Mouse (Mus musculus) hindbrain, embryonic 11.5 days (tissue): ENCODE measurements around the gene Fscn3. TPM values are rescaled to one million over a fixed set of nuclear protein-coding genes. Genes with fewer than 3 reads are reported as not detected.
A peak's percentile ranks its signal among the peaks of the same experiment; 100 is the strongest.

Experiments
- ATAC-seq: fragments of 200-750 bp; cut with Nextera tagmentation; 2 replicates; pipeline ENCODE4 v1.8.0; 2017; ENCODE audit warnings: mild to moderate bottlenecking, moderate TSS enrichment, moderate library complexity; ENCODE audit not compliant: low FRiP score
- DNase-seq: peaks from one replicate; pipeline ENCODE4 v3.0.0-alpha.2; 2015; ENCODE audit warnings: low spot score
- H3K27ac ChIP-seq: fragments of 300-500 bp; sonication (generic); 2 replicates; pipeline ENCODE4 v1.5.1; 2014; ENCODE audit warnings: mild to moderate bottlenecking, low read depth, low read length
- H3K27me3 ChIP-seq: fragments of 300-500 bp; sonication (generic); 2 replicates; pipeline ENCODE4 v1.6.1; 2014; ENCODE audit warnings: mild to moderate bottlenecking, low read length, moderate library complexity, mixed read lengths; ENCODE audit not compliant: control insufficient read depth, insufficient read depth
- H3K36me3 ChIP-seq: fragments of 300-500 bp; sonication (generic); 2 replicates; pipeline ENCODE4 v1.6.1; 2014; ENCODE audit warnings: mild to moderate bottlenecking, low read length, moderate library complexity, mixed read lengths; ENCODE audit not compliant: control insufficient read depth, insufficient read depth
- H3K4me1 ChIP-seq: fragments of 300-500 bp; sonication (generic); replicated peaks from 2 replicates; pipeline ENCODE4 v1.6.1; 2014; ENCODE audit warnings: low read length, mixed read lengths; ENCODE audit not compliant: control insufficient read depth, insufficient read depth
- H3K4me2 ChIP-seq: fragments of 300-500 bp; sonication (generic); replicated peaks from 2 replicates; pipeline ENCODE4 v1.6.1; 2014; ENCODE audit warnings: mild to moderate bottlenecking, low read depth, low read length
- H3K4me3 ChIP-seq: fragments of 300-500 bp; sonication (generic); 2 replicates; pipeline ENCODE4 v1.5.1; 2014; ENCODE audit warnings: low read depth, low read length
- H3K9ac ChIP-seq: fragments of 300-500 bp; sonication (generic); 2 replicates; pipeline ENCODE4 v1.6.1; 2014; ENCODE audit warnings: low read depth, low read length
- H3K9me3 ChIP-seq: fragments of 300-500 bp; sonication (generic); 2 replicates; pipeline ENCODE4 v1.6.1; 2016; ENCODE audit warnings: low read length; ENCODE audit not compliant: control insufficient read depth
- WGBS: fragments of 180-500 bp; shearing (Covaris S2); extraction: QIAGEN DNeasy Blood & Tissue Kit; methylation state at CpG from one replicate; pipeline ENCODE4 v1.1.7; 2014; 5-methylcytosine and 5-hydroxymethylcytosine counted together
- polyA plus RNA-seq: library from polyadenylated mRNA; unstranded; fragments of >200 nt; fragmentation: Nextera tagmentation; extraction: Ambion mirVana; gene quantifications from 2 replicates; pipeline ENCODE4 v1.2.1, GENCODE M21; 2014

Fscn3 gene
- polyA plus RNA-seq, 1 experiment from 2014 or later = not detected

DNA sequence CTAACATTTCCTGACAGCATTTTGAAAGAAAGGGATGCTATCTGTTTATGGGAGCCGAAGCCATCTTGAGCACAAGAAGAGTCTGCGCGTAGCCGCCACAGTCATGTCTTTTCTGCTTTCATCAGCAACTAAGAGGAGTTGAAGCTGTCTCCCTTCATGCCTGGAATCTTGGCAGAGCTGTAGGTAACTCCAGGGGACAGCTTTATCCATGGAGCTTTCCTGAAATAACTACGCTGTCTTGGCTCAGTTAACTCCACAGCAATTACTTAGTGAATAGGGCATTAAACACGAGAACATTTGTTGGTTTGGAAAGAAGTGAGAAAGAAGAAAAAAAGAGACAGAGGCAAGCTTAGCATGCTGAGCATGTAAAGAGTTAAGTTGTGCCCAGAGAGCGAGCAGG lies 20.3 kb downstream of the Fscn3 start:
- H3K4me1 ChIP-seq = no peaks in the 10 kb centered on the region
- no peak overlapping the region for H3K27ac ChIP-seq
- no peak overlapping the region for H3K9ac ChIP-seq
- ATAC-seq = no peak
- WGBS = 84% methylated on average over 7 of the region's 7 CpGs
- H3K36me3 ChIP-seq = no peaks in the 10 kb centered on the region
- H3K27me3 ChIP-seq = peaks cover 11% of the 10 kb centered on the region
- DNase-seq = no peak
- H3K9me3 ChIP-seq = no peaks in the 10 kb centered on the region
- H3K4me2 ChIP-seq = no peak overlapping the region
- H3K4me3 ChIP-seq = no peak overlapping the region

DNA sequence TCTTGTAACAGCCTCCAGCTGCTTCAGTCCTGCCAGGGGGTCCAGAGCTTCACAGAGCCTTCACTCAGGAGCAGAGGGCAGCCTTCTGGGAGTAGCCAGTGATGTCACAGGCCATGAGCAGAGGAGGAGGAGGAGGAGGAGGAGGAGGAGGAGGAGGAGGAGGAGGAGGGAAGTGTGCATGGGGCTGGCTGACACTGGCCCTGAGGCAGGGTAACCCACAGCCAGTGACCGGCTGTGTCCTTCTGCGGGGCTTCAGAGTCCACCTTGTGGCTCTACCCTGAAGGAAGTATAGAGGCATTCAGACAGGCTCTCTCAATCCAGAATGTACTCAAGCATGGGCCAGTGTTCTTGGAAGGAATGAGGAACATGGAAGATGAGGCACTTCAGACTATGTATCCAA lies 21.7 kb downstream of the Fscn3 start, which contains the start of gene Pax4:
Gene Pax4, minus strand, starts transcription at position 101 of the 400 bp plus-strand sequence.
- ATAC-seq = no peak
- Histone ChIP-seq H3K9ac (no peak within 1 kb of the TSS), H3K4me3 (no peak within 1 kb of the TSS), H3K4me2 (no peak within 1 kb of the TSS), H3K4me1 (no peaks in the 10 kb centered on the region), H3K27me3 (peaks cover 11% of the 10 kb centered on the region), H3K36me3 (no peaks in the 10 kb centered on the region), H3K9me3 (no peaks in the 10 kb centered on the region), H3K27ac (no peak within 1 kb of the TSS)
- WGBS = 85% methylated on average over 2 of the region's 2 CpGs
- DNase-seq = no peak

GRCm38 (mm10) chr6:28450481-28450880 lies 22.9 kb downstream of the Fscn3 start:
- Histone ChIP-seq H3K36me3 (no peaks in the 10 kb centered on the region), H3K4me2 (no peak overlapping the region), H3K4me1 (no peaks in the 10 kb centered on the region), H3K9me3 (no peaks in the 10 kb centered on the region), H3K9ac (no peak overlapping the region), H3K27ac (no peak overlapping the region), H3K4me3 (no peak overlapping the region), H3K27me3 (peaks cover 11% of the 10 kb centered on the region)
- ATAC-seq (no peak), DNase-seq (peak; percentile 19)
- WGBS = 14% methylated on average over 5 of the region's 5 CpGs

GRCm38 (mm10) chr6:28450977-28451376 lies 23.4 kb downstream of the Fscn3 start:
- ATAC-seq (no peak), DNase-seq (no peak)
- Histone ChIP-seq H3K27me3 (peaks cover 11% of the 10 kb centered on the region), H3K9ac (no peak overlapping the region), H3K4me2 (no peak overlapping the region), H3K4me1 (no peaks in the 10 kb centered on the region), H3K36me3 (no peaks in the 10 kb centered on the region), H3K27ac (no peak overlapping the region), H3K4me3 (no peak overlapping the region), H3K9me3 (no peaks in the 10 kb centered on the region)
- 3% methylated on average over 12 of the region's 12 CpGs for WGBS

DNA sequence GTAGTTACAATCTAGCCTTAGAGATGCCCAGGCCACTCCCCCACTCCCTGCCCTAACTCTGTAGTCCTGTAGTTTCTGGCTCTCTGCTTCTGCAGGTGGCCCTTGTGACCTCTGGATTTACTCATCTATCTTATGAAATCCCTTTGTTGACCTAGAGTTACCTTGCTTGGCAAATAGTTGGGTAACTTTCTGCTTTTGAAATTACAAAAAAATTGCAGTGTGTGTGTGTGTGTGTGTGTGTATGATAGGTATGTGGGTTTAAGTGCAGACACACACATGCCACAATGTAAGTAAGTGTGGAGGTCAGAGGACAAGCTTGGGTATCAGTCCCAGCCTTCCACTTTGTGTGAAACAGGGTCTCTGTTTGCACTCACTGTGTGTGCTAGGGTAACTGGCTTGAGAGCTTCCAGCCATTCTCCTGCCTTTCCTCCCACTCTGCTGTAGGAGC lies 31.7 kb downstream of the Fscn3 start:
- ATAC-seq (no peak), DNase-seq (no peak)
- Histone ChIP-seq H3K27me3 (no peaks in the 10 kb centered on the region), H3K4me3 (no peak overlapping the region), H3K27ac (no peak overlapping the region), H3K4me2 (no peak overlapping the region), H3K36me3 (no peaks in the 10 kb centered on the region), H3K4me1 (no peaks in the 10 kb centered on the region), H3K9me3 (no peaks in the 10 kb centered on the region), H3K9ac (no peak overlapping the region)

DNA sequence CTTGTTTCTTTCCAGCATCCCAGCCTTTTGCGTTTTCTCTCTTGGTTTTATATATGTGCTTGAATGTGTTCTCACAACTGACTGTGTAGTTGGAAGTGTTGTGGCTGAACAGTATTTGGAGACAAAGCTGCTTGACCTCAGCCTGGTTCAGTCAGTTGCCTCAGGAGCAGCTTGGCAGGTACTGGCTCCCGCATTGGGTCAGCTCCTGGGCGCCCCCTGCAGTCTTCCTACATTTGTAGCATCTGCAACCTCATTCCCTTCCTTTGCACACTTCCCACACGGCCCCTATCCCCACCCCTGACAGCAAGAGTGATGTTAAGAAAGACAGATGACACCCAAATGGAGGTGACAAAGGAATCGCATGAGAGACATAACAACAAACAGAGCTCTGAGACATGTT lies 32.9 kb downstream of the Fscn3 start:
- Histone ChIP-seq H3K9ac (no peak overlapping the region), H3K27ac (no peak overlapping the region), H3K27me3 (no peaks in the 10 kb centered on the region), H3K9me3 (no peaks in the 10 kb centered on the region), H3K4me1 (no peaks in the 10 kb centered on the region), H3K4me3 (no peak overlapping the region), H3K4me2 (no peak overlapping the region), H3K36me3 (no peaks in the 10 kb centered on the region)
- ATAC-seq (no peak), DNase-seq (peak; percentile 66)
- WGBS = 8% methylated on average over 5 of the region's 5 CpGs

DNA sequence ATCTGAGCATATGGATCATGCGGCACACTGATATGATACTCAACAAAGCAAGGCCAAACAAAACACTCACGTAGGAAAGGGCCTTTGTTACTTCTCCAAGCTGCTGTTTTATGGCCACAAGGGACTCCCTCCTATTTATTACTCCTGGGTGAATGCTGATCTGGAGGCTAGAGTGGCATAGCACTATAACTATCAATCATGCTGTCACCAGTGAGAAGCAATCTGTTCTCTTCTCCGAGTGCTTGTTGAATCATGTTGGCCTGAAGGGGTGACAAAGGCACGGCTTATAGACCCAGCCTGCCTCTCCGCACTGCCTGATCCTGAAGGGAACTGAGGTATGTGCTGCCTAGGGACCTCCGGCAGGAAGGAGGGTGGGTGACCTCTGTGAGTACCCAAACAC lies 37.0 kb downstream of the Fscn3 start:
- DNase-seq (peak; percentile 32), ATAC-seq (peak; percentile 72)
- 0 out of 2 replicates have a peak overlapping the region, but pooled peaks have one; percentile 53 for H3K27ac ChIP-seq
- H3K4me1 ChIP-seq = no peaks in the 10 kb centered on the region
- H3K9ac ChIP-seq = no peak overlapping the region
- no peak overlapping the region for H3K4me2 ChIP-seq
- H3K27me3 ChIP-seq = no peaks in the 10 kb centered on the region
- H3K4me3 ChIP-seq = no peak overlapping the region
- WGBS = 27% methylated on average over 6 of the region's 6 CpGs
- H3K36me3 ChIP-seq = no peaks in the 10 kb centered on the region
- H3K9me3 ChIP-seq = no peaks in the 10 kb centered on the region

GRCm38 (mm10) chr6:28470017-28470602 lies 42.5 kb downstream of the Fscn3 start:
- H3K4me2 ChIP-seq = no peak overlapping the region
- no peaks in the 10 kb centered on the region for H3K9me3 ChIP-seq
- ATAC-seq (no peak), DNase-seq (no peak)
- H3K9ac ChIP-seq = no peak overlapping the region
- 70% methylated on average over 4 of the region's 4 CpGs for WGBS
- H3K27ac ChIP-seq = no peak overlapping the region
- no peaks in the 10 kb centered on the region for H3K27me3 ChIP-seq
- no peaks in the 10 kb centered on the region for H3K36me3 ChIP-seq
- no peak overlapping the region for H3K4me3 ChIP-seq
- H3K4me1 ChIP-seq = no peaks in the 10 kb centered on the region

DNA sequence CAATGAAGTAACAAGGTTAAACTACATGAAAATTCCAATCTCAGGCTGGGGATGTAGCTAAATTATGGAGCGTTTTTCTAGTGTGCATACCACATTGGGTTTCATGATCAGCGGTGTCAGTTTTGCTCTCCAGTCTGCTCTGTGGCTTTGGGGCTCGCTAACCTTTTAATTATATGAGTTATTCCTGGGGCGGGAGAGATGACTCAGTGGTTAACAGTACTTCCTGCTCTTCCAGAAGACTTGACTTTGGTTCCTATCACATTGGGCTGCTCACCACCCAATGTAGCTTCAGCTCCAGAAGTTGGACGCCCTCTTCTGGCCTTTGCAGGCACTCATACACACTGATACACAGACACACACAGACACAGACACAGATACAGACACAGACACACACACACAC lies 43.0 kb downstream of the Fscn3 start:
- ATAC-seq = no peak
- Histone ChIP-seq H3K4me1 (no peaks in the 10 kb centered on the region), H3K4me3 (no peak overlapping the region), H3K9ac (no peak overlapping the region), H3K9me3 (no peaks in the 10 kb centered on the region), H3K36me3 (no peaks in the 10 kb centered on the region), H3K4me2 (no peak overlapping the region), H3K27me3 (no peaks in the 10 kb centered on the region), H3K27ac (no peak overlapping the region)
- 82% methylated on average over 5 of the region's 5 CpGs for WGBS
- DNase-seq = no peak
